Mouse (Mus musculus) megakaryocyte-erythroid progenitor cell, adult 5-6 weeks (primary cell): ENCODE measurements around the gene Sh3yl1. TPM values are rescaled to one million over a fixed set of nuclear protein-coding genes. Genes with fewer than 3 reads are reported as not detected.

Experiments
- ATAC-seq: replicated peaks from 2 replicates; pipeline ENCODE4 v1.8.0; 2016; ENCODE audit warnings: mild to moderate bottlenecking, inconsistent platforms; ENCODE audit not compliant: severe bottlenecking, poor library complexity, low FRiP score, low TSS enrichment
- total RNA-seq, 2 experiments: library from RNA; stranded (forward) in 1 of 2; stranded (reverse) in 1 of 2; fragments of 200-1000, 215-1000 nt in 1 of 2; fragments of >200 nt in 1 of 2; fragmentation: Nextera tagmentation in 1 of 2; gene quantifications; 2 replicates each; pipeline ENCODE4 v1.2.3; 2014 to 2017

The Sh3yl1 gene
- total RNA-seq, 2 experiments from 2014 or later = 1.3 to 6.5 TPM

GRCm38 (mm10) chr12:30936899-30937298 is 25.4 kb downstream of the Sh3yl1 start:
- no peak for ATAC-seq

GRCm38 (mm10) chr12:30943057-30943986 is 31.9 kb downstream of the Sh3yl1 start:
- ATAC-seq = no peak

GRCm38 (mm10) chr12:30944197-30944596 is 32.7 kb downstream of the Sh3yl1 start:
- no peak for ATAC-seq

GRCm38 (mm10) chr12:30970700-30971099 is 59.2 kb downstream of the Sh3yl1 start:
- no peak for ATAC-seq

GRCm38 (mm10) chr12:31003795-31004194 is 92.3 kb downstream of the Sh3yl1 start:
- ATAC-seq = no peak

- ATAC-seq = peak; percentile 93
These were observed 93.5 kb downstream of the Sh3yl1 start for GRCm38 (mm10) chr12:31005010-31005409.

GRCm38 (mm10) chr12:31008171-31008570 is 96.7 kb downstream of the Sh3yl1 start:
- ATAC-seq = peak; percentile 82

Other genes starting within 250 kb of the Sh3yl1 start
- gene Alkal2, start 27.3 kb upstream of the Sh3yl1 start, total RNA-seq (2014; fragmentation: Nextera tagmentation) = not detected in 2 replicates
- gene Alkal2, start 27.3 kb upstream of the Sh3yl1 start, total RNA-seq (2017) = not detected in 2 replicates
- gene Acp1, start 79 bp upstream of the Sh3yl1 start, total RNA-seq (2014; fragmentation: Nextera tagmentation) = 85.7 and 114 TPM in 2 replicates
- 124 and 143 TPM in 2 replicates for gene Acp1, start 79 bp upstream of the Sh3yl1 start, total RNA-seq (2017)
- 0.35 and 1.1 TPM in 2 replicates for gene Fam110c, start 162.2 kb downstream of the Sh3yl1 start, total RNA-seq (2014; fragmentation: Nextera tagmentation)
- gene Fam110c, start 162.2 kb downstream of the Sh3yl1 start, total RNA-seq (2017) = 3.0 and 3.9 TPM in 2 replicates